Mouse (Mus musculus): ENCODE data around the gene Znrf3. TPM values are rescaled to one million over a fixed set of nuclear protein-coding genes. Genes with fewer than 3 reads are reported as not detected.

The Znrf3 gene
- polyA plus RNA-seq, 1 experiment from 2014 or later = 5.4 TPM

DNA sequence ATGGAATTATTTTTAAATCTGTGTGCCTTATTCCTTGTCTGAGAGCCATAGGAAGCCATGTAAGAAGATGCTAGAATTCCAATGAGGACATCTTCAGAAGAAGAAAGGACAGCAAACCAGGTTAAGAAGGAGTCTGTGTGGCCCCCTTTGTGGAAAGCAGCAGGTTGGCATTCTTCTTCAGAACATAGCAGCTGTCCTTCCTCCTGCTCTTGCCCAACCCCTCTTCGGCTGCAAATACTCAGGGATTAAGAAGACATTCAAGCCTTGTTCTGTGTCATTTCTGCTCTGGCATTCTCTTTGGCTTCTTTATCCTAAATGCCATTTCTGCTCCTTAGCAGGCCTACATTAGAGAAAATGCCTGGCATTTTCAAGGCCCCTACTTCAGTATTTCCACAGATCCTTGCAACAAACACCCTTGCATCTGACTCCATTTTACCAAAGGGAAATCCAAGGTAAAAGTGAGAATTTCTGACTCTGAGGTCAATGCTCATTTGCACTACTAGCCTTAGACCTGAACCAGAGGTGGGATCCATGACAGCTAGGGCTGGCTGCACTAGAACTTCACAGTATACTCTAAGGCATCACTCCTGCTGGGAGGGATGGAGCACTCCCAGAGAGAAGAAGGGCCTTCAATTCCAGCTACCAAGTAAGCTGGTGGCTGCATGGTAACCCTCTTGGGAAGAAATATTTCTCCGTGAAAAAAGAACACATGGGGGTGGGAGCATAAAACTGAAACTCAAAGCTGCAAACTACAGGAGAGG is 29.6 kb downstream of the Znrf3 start:
- no peak overlapping the region for H3K9ac ChIP-seq
- peaks cover 46% of the 10 kb centered on the region for H3K4me1 ChIP-seq
- no peak overlapping the region for H3K4me2 ChIP-seq
- no peaks in the 10 kb centered on the region for H3K36me3 ChIP-seq
- no peak overlapping the region for H3K27ac ChIP-seq
- no peaks in the 10 kb centered on the region for H3K27me3 ChIP-seq (replicated peaks)
- H3K9me3 ChIP-seq (replicated peaks) = no peaks in the 10 kb centered on the region
- ATAC-seq = no peak
- 56% methylated on average over 2 of the region's 2 CpGs for WGBS (ENCODE audit: insufficient replicate concordance)
- no peak overlapping the region for H3K4me3 ChIP-seq

DNA sequence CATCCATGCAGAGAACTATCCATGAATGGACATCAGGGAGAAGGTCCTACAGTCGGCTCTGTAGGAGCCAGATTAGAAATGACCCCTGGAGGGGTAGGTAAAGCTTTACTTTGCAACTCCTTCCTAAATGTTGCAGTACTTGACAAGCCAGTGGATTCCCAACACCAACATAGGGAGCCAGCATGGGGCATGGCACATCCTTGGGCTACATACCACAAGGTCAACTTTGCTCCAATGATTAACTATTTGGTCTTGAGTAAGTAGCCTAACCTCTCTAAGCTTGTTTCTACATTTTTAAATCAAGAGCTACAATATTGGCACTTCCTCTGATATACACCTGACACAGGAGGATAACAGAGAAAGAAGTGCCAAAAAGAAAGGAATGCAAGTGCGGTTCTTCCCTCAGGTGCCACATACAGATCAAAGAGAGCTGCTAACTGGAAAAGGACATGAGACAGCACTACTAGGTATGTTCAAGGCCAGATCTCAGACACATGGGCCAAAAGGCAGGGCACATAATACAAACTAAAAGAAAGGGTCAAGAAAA is 31.9 kb downstream of the Znrf3 start:
- H3K4me3 ChIP-seq = no peak overlapping the region
- WGBS (ENCODE audit: insufficient replicate concordance) = 54% methylated on average over 2 of the region's 2 CpGs
- no peak overlapping the region for H3K9ac ChIP-seq

DNA sequence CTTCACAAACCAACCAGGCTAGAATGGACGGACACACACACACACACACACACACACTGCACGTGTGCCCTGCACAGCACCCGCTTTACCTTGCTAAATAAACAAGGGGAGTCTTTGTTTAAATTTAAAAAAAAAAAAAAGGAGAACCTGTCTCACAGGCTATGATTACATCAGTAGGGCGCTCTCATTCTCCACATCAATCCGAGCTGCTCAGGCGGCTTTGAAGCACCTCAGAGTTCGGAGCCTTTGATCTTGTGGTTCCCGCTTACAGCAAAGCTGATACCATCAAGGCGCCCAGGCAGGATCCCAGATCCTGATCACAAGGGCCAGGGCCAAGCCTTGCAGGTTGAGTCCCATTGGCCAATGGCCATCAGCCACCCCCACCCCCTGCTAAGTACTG is 33.1 kb downstream of the Znrf3 start:
- ATAC-seq = peak; percentile 59
- no peaks in the 10 kb centered on the region; the same call in 1 of the 2 replicates for H3K36me3 ChIP-seq
- no peak overlapping the region for H3K4me3 ChIP-seq
- no peaks in the 10 kb centered on the region for H3K27me3 ChIP-seq (replicated peaks)
- H3K27ac ChIP-seq = 0 out of 2 replicates have a peak overlapping the region, but pooled peaks have one; percentile 5
- peaks cover 39% of the 10 kb centered on the region for H3K4me1 ChIP-seq
- H3K4me2 ChIP-seq = no peak overlapping the region
- no peaks in the 10 kb centered on the region for H3K9me3 ChIP-seq (replicated peaks)
- 65% methylated on average over 9 of the region's 9 CpGs for WGBS (ENCODE audit: insufficient replicate concordance)
- no peak overlapping the region for H3K9ac ChIP-seq

More for the DNA sequence above, 31.9 kb downstream of the Znrf3 start:
- H3K36me3 ChIP-seq = no peaks in the 10 kb centered on the region; the same call in 1 of the 2 replicates
- H3K27ac ChIP-seq = no peak overlapping the region
- H3K4me2 ChIP-seq = no peak overlapping the region
- H3K4me1 ChIP-seq = peaks cover 46% of the 10 kb centered on the region
- no peaks in the 10 kb centered on the region for H3K9me3 ChIP-seq (replicated peaks)
- no peak for ATAC-seq
- no peaks in the 10 kb centered on the region for H3K27me3 ChIP-seq (replicated peaks)

DNA sequence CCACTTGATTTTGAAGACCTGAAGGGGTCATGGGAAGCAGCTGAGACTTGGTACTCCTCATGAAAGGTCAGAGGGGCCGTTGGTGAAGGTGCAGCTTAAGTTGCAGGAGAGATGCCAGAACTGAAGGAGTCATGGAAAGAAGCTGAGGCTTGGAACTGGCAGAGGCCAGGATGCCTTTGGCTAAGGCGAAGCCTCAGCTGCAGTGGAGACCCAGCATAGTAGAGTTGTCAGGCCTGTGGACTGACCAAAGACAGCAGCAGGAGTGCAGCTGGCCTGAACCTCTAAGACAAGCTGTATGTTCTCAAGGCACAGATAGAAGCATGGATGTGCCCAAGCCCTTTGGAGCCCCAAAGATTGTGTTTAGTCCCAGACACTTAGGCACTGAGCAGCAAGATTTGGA is 40.5 kb downstream of the Znrf3 start:
- Histone ChIP-seq H3K27ac (no peak overlapping the region), H3K4me3 (no peak overlapping the region), H3K4me1 (peaks cover 19% of the 10 kb centered on the region), H3K27me3 (replicated peaks) (no peaks in the 10 kb centered on the region), H3K9me3 (replicated peaks) (no peaks in the 10 kb centered on the region), H3K4me2 (no peak overlapping the region), H3K9ac (no peak overlapping the region), H3K36me3 (no peaks in the 10 kb centered on the region)
- WGBS (ENCODE audit: insufficient replicate concordance) = 69% methylated on average over 2 of the region's 2 CpGs
- ATAC-seq = no peak

DNA sequence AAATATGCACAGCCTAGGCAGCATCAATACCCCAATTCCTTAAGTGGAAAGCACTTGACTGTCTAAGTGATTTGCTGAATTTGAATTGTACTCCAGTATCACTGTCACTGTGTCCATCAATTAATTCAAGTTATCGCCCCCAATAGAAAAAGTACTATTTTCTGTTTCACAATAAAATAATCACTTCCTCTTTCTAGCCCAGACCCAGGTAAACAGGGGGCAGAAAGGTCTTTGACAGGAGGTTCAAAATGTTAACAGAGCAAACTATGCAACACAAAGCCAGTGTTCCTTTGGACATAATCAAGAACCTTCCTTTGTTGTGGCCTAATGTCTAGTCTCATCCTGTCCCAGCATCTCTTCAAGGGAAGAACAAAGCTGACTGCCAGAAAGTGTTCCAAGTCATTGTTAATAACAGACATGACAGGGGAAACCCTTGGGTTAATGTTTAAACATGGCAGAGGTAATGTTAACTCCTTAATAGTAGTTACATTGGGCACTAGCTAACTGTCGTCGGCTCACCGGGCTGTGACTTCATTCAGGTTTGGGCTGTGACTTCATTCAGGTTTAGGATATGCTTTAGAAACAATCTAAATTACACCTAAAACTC is 42.4 kb downstream of the Znrf3 start:
- H3K9ac ChIP-seq = no peak overlapping the region
- no peaks in the 10 kb centered on the region for H3K27me3 ChIP-seq (replicated peaks)
- WGBS (ENCODE audit: insufficient replicate concordance) = 83% methylated on average over 4 of the region's 4 CpGs
- H3K4me2 ChIP-seq = no peak overlapping the region
- H3K36me3 ChIP-seq = no peaks in the 10 kb centered on the region
- ATAC-seq = no peak
- peaks cover 19% of the 10 kb centered on the region for H3K4me1 ChIP-seq
- H3K27ac ChIP-seq = no peak overlapping the region
- H3K4me3 ChIP-seq = no peak overlapping the region
- no peaks in the 10 kb centered on the region for H3K9me3 ChIP-seq (replicated peaks)

DNA sequence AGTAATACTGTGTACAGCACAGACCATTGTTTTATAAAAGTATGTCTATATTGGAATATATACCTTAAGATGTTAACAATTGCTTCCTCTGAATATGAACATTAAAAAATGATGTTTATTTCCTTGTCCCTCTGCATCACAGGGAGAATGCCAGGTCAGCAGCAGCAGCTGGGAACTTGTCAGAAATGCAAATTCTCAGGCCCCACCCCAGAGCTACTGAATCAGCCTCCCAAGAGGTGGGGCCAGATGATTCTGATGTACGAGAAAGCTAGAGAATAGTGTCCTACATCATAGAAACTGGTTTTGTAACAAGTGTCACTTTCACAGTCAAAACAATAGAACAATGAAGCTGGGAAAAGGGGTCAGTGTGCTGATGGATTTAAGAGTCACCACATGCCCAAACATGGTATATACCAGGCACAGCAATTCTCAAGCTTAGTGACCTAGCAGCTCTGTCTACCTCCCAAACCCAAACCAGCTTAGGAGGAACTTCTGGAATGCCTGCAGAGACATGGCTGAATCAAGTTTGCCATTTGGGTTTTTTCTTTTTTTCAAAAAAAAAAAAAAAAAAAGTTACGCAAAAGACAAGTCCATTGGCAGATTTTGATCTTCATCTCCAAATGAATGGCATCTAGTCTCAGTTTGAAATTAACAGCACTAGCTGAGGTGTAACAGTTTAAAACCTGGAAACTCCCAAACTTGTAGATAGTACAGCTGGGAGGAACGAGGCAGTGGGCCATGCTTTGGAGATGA is 46.2 kb downstream of the Znrf3 start:
- H3K27me3 ChIP-seq (replicated peaks) = no peaks in the 10 kb centered on the region
- ATAC-seq = no peak
- peaks cover 10% of the 10 kb centered on the region for H3K4me1 ChIP-seq
- no peaks in the 10 kb centered on the region for H3K36me3 ChIP-seq
- no peak overlapping the region for H3K4me2 ChIP-seq
- no peaks in the 10 kb centered on the region for H3K9me3 ChIP-seq (replicated peaks)
- H3K4me3 ChIP-seq = no peak overlapping the region
- WGBS (ENCODE audit: insufficient replicate concordance) = 60% methylated on average over 3 of the region's 3 CpGs
- no peak overlapping the region for H3K9ac ChIP-seq
- H3K27ac ChIP-seq = no peak overlapping the region

DNA sequence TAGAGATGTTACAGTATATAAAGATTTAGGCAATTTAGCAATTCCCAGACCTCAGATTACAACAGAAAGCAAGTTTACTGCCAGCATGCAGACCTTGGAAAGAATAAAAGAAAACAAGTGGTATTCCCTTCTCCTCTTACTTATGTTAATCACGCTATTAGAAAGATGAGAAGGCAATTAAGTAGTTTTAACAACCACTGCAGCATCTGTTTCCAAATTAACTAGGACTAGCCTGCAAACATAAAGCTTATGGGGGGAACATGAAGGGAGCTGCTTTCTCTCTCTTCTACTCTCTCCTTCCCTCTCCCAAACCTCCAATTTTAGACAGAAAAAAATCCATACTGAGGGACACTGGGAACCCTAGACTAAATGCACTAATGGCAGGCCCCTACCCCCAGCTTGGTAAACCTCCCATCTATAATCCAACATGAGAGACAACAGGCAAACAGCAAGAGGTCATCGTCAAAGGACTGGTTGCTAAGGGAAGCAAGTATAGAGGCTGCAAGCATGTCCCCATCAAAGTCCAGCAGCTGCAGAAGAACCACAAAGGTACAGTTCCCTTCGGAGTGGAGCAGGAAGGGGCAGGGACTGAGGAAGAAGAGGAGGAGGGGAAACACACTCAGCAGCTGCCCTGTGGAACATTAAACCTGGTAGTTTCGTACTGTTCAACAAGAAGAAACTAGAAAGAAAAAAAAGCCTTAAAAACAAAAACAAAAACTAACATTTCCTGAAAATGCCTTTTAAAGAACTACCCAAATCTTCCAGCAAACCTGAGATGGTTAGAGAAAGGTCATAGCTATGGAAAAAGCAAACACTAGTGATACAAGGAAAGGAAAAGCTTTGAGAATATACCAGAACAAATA is 53.4 kb downstream of the Znrf3 start:
- H3K4me2 ChIP-seq = no peak overlapping the region
- no peaks in the 10 kb centered on the region for H3K27me3 ChIP-seq (replicated peaks)
- no peak for ATAC-seq
- no peak overlapping the region for H3K9ac ChIP-seq
- H3K27ac ChIP-seq = no peak overlapping the region
- 32% methylated on average over 4 of the region's 4 CpGs for WGBS (ENCODE audit: insufficient replicate concordance)
- no peaks in the 10 kb centered on the region for H3K36me3 ChIP-seq
- H3K9me3 ChIP-seq (replicated peaks) = no peaks in the 10 kb centered on the region
- H3K4me3 ChIP-seq = no peak overlapping the region
- peaks cover 4% of the 10 kb centered on the region; the same call in 1 of the 2 replicates for H3K4me1 ChIP-seq

DNA sequence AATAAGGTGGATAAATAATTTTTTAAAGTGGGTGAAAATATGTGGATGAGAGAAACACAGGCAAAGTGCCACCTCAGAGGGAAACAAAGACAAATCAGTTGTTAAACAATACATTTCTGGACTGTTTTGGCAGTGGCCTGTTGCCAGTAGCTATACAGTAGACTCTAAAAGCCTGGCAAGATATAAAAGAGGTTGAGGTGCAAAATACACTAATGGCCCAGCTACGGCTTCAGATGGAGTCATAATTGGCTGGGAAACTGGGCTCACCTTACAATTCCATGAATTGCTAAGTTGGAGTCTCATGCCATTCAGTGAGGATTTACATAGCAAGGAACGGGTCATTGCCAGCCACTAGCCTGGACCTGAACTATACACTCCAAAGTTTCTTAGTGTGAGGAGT is 62.0 kb downstream of the Znrf3 start:
- Histone ChIP-seq H3K36me3 (no peaks in the 10 kb centered on the region), H3K4me3 (no peak overlapping the region), H3K9ac (no peak overlapping the region), H3K4me1 (peaks cover 5% of the 10 kb centered on the region; the same call in 1 of the 2 replicates), H3K27ac (no peak overlapping the region), H3K9me3 (replicated peaks) (no peaks in the 10 kb centered on the region), H3K4me2 (no peak overlapping the region), H3K27me3 (replicated peaks) (no peaks in the 10 kb centered on the region)
- no peak for ATAC-seq
- WGBS (ENCODE audit: insufficient replicate concordance) = 71% methylated on average over 2 of the region's 2 CpGs

DNA sequence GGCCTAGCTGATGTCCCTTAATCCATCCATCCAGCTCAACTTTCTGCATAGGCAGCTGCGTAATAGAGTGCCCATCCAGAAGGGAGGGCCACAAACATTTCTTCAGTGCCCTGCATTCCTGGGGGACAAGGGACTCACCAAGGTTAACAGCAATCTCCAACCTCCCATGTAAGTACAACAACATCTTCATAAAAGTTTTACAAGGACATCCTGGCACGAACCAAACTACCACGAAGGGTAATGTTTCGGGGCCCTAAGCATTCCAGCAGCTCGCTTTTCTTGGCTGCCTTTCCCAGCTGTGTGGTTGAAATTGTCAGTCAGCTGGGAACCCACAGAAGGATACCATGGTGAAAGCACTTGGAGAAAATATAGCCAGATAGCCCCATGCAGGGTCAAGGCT is 63.4 kb downstream of the Znrf3 start:
- Histone ChIP-seq H3K9ac (no peak overlapping the region), H3K27me3 (replicated peaks) (no peaks in the 10 kb centered on the region), H3K27ac (no peak overlapping the region), H3K4me3 (no peak overlapping the region), H3K4me1 (peaks cover 5% of the 10 kb centered on the region; the same call in 1 of the 2 replicates), H3K9me3 (replicated peaks) (no peaks in the 10 kb centered on the region), H3K36me3 (no peaks in the 10 kb centered on the region), H3K4me2 (no peak overlapping the region)
- no peak for ATAC-seq
- 82% methylated on average over 5 of the region's 5 CpGs for WGBS (ENCODE audit: insufficient replicate concordance)

DNA sequence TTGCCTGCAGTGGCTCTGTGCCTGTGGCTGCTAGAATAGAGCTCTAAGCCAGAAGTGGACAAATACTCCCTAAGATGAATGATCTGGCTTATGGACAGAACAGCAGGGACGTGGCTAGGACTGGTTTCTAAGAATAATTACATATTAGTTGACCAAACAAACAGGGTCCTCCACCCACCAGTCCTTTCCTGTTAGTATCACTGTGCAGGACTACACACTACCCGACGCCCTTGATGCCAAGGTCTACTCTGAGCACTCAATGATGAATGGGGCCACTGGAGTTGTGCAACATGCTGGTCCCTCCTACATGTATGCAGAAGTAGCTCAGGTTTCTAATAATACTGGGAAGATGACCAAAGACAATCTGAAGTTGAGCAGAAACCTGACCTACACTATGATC is 64.4 kb downstream of the Znrf3 start:
- Histone ChIP-seq H3K27me3 (replicated peaks) (no peaks in the 10 kb centered on the region), H3K9ac (no peak overlapping the region), H3K4me2 (no peak overlapping the region), H3K4me1 (peaks cover 5% of the 10 kb centered on the region; the same call in 1 of the 2 replicates), H3K36me3 (no peaks in the 10 kb centered on the region), H3K9me3 (replicated peaks) (no peaks in the 10 kb centered on the region), H3K4me3 (no peak overlapping the region), H3K27ac (no peak overlapping the region)
- no peak; the same call in 1 of the 2 replicates for ATAC-seq
- whole genome bisulfite sequencing (ENCODE audit: insufficient replicate concordance) = 54% methylated on average over 3 of the region's 3 CpGs

DNA sequence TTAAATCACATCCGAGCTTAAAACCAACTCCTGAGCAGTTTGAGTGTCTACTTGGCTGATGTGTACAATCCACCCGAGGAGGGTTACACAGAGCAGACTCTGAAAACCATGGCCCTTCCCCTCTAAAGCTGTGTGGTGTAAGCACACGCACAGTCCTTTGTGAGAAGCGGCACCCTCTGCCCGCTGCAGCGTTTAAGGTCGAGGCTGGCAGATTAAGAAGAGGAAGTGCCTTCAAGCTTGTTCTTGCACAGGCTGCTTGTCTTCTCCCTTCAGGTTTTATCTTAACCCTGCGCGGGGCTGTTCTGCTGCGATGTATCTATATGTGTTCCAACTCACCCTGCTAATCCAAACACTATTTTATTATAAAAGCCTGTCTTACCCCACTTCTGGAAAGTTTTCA is 75.5 kb downstream of the Znrf3 start:
- Histone ChIP-seq H3K4me3 (no peak overlapping the region), H3K9ac (no peak overlapping the region), H3K4me2 (no peak overlapping the region), H3K27me3 (replicated peaks) (no peaks in the 10 kb centered on the region), H3K4me1 (peaks cover 12% of the 10 kb centered on the region), H3K36me3 (no peaks in the 10 kb centered on the region), H3K27ac (no peak overlapping the region), H3K9me3 (replicated peaks) (no peaks in the 10 kb centered on the region)
- WGBS (ENCODE audit: insufficient replicate concordance) = 12% methylated on average over 10 of the region's 10 CpGs
- no peak for ATAC-seq

Data from liver, embryonic 12.5 days (tissue).